Mouse (Mus musculus): ENCODE results near the gene Bcap31. TPM values are rescaled to one million over a fixed set of nuclear protein-coding genes. Genes with fewer than 3 reads are reported as not detected.

The Bcap31 gene
- total RNA-seq, 2 experiments from 2014 or later, result 157 to 292 TPM

DNA sequence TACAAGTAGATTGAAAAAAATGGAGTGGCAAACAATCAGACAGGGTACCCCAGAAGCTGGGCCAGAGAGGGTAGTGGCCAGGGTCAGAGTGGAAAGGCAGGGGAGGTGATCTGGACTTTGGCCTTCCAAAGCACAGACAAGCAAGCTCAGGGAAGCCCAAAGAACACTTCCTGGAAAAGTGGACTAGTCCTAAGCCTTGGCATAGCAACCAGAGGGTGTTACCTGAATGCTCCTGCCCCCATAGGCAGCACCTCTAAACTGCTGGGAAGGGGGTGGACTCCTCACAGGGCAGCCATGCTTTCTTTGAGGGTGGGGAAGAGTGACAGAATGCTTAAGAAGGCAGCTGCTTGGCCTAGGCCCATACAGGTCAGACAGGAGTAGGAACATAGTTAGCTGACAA lies 31.0 kb downstream of the Bcap31 start:
- ATAC-seq (replicated peaks; ENCODE audit: poor library complexity, severe bottlenecking), result no peak

DNA sequence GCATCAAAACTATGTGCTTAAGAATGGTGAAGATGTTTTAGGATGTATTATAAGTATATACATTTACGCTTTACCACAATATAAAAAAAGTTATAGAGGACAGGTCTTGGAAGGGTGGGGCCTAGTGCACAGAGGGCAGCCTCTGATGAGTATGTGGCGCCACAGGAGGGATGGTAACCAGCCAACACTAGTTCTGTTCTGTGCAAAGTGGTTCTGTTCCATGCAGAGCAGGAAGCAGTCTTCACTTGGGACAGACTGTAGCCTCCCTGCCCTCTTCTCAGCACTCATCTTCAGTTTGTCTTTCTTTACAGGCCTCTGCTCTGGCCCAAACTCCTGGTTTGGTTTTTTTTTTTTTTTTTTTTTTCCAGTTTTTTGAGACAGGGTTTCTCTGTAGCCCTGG lies 31.8 kb downstream of the Bcap31 start:
- ATAC-seq (replicated peaks; ENCODE audit: poor library complexity, severe bottlenecking), result no peak

DNA sequence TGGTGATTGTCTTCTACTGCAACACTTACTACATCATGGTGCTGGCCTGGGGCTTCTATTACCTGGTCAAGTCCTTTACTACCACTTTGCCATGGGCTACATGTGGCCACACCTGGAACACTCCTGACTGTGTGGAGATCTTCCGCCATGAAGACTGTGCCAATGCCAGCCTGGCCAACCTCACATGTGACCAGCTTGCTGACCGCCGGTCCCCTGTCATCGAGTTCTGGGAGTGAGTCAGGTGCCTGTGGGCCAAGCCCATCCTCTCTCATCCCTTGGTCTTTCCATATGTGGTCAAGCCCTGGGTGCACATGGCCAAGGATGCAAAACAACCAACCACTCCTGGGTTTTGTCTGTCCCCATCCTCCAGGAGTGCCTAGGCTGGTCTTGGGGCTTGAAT lies 39.3 kb downstream of the Bcap31 start:
- no peak for ATAC-seq (replicated peaks; ENCODE audit: poor library complexity, severe bottlenecking)

DNA sequence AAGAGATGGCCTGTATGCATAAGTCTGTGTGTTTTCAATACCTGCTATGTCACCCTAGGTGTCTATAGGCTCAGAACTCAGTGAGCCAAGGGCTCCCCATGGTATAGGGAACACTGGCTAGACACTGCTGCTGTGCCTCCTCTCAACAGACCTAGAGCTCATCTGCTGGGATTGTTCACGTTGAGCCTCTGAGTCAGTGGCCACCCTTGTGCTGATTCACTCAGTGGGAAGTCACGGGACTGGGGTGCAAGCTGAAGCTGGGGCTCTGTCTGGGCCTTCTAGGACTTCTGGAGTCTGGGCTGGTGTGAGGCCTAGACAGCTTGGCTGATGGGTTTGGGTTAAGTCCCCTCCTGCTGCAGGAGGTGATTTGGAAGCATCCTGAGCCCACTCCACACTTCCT lies 40.7 kb downstream of the Bcap31 start:
- ATAC-seq (replicated peaks; ENCODE audit: poor library complexity, severe bottlenecking), result no peak

DNA sequence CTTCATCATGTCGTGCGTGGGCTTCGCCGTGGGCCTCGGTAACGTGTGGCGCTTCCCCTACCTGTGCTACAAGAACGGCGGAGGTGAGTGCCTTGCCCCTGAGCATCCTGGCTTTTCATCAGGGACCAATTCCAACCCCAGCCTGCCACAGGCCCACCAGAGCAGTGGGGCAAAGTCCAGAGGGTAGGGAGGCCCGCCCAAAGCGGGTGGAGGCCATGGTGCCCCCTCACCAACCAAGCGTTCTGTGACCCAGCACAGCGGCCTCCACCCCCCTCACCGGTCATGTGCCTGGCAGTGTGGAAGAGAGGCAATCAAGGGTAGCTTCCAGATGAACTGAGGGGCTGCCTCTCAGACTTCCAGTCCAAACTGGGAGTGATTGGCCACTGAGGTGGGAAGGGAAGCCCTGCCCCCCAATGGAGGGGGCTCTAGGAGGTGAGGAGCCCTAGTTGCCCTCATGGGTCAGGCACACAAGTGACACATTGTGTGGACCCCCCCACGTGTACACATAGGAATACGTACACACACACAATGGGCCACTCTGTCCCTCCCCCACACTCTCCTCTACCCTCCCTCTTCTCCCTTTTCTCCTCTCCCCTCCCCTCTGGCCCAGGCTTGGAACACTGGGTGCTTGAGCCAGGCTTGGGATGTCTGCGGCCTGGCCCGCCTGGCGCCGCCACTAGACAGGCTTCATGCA lies 41.9 kb downstream of the Bcap31 start:
- ATAC-seq (replicated peaks; ENCODE audit: poor library complexity, severe bottlenecking), result no peak

DNA sequence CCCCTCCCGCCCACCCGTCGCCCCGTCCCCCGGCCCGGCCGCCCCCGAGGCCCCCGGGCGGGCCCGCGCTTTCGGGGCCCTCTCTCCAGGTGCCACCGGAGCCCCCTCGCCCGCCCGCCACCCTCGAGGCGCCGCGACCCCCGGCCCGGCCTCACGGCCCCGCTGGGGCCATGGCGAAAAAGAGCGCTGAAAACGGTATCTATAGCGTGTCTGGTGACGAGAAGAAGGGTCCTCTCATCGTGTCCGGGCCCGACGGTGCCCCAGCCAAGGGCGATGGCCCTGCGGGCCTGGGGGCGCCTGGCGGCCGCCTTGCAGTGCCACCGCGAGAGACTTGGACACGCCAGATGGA lies 42.4 kb downstream of the Bcap31 start:
- ATAC-seq (replicated peaks; ENCODE audit: poor library complexity, severe bottlenecking), result no peak

DNA sequence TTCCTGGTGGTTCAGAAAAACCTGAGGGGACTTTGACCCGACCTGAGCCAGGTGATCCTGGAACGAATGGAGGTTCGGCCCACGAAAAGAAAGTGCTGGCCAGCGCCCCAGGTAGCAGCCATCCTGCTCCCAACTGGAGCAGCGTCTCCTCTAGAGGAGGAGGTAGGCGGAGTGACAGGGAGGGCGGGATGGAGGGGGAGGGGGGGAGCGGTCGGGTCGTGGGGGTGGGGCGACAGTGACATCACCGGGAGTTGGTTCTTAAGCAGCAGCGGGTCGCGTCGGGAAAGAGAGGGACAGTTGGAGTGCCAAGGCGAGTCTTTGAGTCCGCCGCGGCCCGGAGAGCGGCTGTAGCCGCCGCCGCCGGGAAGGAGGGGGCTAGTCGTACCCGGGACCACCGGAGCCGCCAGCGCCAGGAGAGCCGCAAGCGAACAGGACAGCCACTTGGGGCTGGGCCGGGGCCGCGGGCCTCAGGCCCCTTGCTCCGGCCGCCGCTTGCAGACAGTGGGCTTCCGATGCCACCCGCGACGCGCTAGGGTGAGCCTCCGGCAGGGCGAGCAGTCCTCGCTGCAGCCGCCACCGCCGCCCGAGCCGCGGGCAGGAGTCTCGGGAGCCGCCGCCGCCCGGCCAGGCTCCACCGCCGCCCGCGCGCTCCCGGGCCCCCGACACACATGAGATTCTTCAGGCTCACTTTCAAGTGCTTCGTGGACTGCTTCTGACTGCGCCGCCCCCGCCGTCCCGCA lies 42.9 kb downstream of the Bcap31 start, which contains the start of gene Slc6a8:
Slc6a8 (plus strand) TSS at position 272 of the 740 bp plus-strand sequence.
- ATAC-seq (replicated peaks; ENCODE audit: poor library complexity, severe bottlenecking), result peak; percentile 40

DNA sequence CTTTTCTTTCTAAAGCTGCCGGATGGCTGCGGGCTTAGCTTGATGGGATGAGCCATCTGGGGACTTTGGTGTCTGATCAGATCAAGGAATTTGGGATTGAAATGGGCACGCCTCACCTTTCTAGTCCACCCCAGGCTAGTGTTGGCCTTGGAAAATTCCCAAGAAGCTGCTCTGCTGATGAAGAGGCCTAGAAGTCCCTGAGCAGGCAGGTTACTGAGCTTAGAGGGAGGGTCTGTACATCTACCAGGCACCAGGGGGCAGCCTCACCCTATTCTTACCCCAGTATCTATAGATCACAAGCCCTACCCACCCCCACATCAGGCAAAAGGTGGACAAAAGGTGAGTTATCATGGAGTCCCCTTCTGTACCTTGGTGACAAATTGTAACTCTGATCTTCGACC lies 43.9 kb downstream of the Bcap31 start:
- peak; percentile 85 for ATAC-seq (replicated peaks; ENCODE audit: poor library complexity, severe bottlenecking)

DNA sequence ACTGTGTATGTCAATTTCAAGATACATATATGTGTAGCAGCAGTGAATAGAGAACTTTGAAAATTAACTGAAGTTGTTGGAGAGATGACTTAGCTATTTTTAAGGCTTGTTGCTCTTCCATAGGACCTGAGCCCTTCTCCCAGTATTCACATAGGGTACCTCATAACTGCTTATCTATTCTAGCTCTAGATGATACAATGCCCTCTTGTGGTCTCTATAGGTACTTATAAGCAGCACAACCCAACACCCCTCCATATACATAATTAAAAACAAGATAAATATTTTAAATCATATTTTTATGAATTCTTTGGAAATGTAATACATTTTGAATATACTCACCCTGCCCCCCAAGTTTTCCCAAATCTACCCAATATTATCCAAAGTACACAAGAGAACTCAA lies 52.8 kb downstream of the Bcap31 start:
- ATAC-seq (replicated peaks; ENCODE audit: poor library complexity, severe bottlenecking), result peak; percentile 46

DNA sequence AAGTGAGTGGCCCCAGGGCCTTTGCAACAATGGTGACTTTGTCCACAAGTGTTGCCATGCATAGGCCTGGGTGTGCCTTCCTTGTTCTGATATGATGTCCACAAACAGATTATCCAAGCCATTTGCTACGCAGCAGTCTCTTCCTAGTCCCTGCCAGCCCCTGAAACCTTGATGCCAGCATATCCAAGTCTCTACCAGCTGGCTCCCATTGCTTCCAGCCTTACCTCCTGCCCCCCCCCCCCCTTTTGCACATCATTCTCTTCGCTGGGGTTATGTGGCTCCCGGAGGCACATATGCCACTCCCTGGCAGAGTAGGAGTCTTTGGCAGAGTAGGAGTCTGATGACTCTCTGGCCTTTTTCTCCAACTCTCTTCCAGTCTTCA lies 55.7 kb downstream of the Bcap31 start:
- ATAC-seq (replicated peaks; ENCODE audit: poor library complexity, severe bottlenecking), result no peak

DNA sequence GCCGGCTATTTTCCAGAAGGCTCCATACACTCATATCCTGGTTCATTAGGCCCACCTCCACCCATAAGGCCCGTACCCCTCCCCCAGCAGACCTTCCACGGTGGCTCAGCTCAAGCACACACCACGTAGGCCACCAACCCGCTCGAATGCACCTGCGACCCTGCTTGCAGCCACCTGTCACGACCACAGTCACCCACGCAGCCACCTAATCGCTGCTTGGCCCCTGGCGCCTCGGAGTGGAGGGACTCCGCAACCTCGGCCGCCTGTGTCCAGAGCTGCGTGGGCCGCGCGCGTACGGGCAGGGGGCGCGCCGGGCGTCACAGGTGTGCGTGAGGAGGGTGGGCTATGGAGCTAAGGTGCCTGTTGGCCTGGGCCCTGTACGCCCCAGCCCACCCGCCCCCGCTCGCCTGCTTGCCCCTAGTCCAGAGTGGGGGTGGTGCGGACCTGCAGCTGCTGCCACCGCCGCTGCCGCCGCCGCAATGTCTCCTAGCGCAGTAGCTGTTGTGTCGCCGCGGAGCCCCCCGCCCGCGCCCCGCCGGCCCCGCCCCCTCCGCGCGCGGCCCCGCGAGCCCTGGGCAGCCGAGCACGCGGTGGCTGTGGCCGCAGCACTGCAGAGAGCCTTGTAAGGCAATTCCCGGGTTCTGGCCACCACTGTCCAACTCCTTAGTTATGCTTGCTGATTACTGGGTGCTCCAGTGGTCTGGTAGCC lies 56.2 kb downstream of the Bcap31 start, which contains the start of gene Pnck:
Pnck (minus strand) TSS at position 543 of the 709 bp plus-strand sequence.
- no peak; the same call in 1 of the 2 replicates for ATAC-seq (replicated peaks; ENCODE audit: poor library complexity, severe bottlenecking)

DNA sequence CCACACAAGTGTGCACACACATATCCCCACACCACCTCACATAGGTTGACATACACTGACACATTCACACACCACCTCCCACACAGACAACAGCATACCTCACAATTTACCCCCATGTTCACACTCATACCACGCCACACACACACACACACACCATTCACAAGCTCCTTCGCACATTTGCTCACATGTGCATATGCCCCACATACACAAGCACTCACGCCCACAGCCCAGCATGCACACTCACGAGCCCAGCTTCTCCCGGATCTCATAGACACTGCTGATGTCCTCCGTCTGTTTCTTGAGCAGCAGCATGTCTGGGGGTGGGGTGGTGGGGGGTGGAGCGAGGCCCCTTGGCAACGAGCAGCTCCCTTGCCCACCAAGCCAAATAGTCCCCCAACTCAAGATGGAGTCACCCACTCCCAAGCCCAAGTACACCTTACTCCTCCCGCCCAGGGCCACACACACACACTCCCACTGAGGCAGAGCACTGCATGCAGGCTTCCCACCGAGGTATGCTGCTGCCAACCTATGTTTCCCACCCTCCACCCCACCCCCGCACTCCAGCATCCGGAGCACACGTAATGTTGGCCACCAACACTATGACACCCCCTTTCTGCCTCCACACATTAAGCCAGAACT lies 56.9 kb downstream of the Bcap31 start:
- ATAC-seq (replicated peaks; ENCODE audit: poor library complexity, severe bottlenecking), result no peak

DNA sequence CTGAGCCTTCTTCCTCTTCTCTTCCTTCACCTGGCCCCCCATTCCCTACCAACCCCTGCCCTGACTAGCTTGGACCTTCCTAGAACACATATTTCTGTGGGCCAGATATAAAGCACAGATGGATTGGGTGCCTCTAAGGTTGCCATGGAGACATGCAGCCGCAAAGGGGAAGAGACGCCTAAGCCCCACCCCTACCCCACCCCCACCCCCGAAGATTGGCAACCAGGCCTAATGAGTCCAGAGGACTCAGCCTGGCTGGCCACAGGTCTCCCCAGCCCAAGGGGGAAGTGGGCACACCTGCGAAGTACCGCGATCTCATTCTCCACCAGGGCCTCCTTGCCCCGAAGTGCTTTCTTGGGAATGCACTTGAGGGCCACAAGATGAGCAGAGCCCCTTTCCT lies 57.6 kb downstream of the Bcap31 start:
- peak; percentile 29 for ATAC-seq (replicated peaks; ENCODE audit: poor library complexity, severe bottlenecking)

DNA sequence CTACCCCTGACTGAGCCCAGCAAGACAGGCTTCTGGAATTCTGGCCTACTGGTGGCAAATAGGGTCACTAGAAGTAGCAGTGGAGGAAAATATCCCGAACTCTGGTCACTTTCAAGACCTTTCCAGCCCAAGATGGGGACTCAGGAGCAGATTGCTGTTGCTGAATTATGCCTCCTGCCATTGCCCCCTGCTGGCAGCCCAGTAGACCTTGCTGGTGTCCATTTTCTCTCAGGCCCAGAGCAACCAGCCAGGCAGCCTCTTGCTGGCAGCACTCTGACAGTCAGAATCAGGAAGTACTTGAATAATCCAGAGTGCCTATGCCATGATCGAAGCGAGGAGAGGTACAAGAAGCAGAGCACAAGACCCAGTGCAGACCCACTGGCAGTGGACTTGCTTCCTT lies 60.4 kb downstream of the Bcap31 start:
- ATAC-seq (replicated peaks; ENCODE audit: poor library complexity, severe bottlenecking), result peak; percentile 74

DNA sequence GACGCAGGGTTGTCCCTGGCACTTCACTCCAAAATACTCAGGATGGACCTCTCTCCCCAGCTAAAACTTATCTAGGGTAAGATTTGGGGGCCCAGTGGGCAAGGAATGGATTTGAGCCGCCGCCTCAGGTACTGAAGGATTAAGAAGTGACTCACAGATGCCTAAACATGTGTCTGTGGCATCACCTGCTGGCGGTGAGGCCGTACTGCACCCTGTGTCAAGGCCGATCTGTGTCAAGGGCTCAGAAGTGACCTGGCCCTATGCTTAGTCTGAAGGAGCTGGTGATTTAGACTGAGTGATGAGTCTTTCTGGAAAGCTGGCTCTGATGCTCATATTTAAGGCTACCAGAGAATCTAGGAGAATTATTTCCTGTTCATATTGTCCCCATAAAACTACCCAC lies 61.8 kb downstream of the Bcap31 start:
- ATAC-seq (replicated peaks; ENCODE audit: poor library complexity, severe bottlenecking), result peak; percentile 74

DNA sequence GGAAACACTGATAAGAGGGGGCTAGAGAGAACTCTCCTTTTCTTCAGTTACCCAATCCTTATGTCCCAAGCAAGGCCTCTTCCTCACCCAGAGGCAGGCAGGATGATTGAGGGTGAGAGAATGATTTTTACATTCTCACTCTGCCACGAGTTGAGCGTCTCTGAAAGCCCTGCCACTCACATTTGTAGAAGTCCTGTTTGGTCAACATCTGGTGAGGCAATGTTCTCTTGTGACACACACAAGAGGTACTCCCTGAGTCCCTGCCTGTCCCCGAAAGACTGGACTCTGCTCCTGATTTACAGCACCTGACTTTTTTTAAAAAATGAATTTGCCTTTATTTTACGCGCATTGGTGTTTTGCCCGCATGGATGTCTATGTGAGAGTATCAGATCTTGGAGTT lies 62.6 kb downstream of the Bcap31 start:
- ATAC-seq (replicated peaks; ENCODE audit: poor library complexity, severe bottlenecking), result peak; percentile 34; the same call in 1 of the 2 replicates

DNA sequence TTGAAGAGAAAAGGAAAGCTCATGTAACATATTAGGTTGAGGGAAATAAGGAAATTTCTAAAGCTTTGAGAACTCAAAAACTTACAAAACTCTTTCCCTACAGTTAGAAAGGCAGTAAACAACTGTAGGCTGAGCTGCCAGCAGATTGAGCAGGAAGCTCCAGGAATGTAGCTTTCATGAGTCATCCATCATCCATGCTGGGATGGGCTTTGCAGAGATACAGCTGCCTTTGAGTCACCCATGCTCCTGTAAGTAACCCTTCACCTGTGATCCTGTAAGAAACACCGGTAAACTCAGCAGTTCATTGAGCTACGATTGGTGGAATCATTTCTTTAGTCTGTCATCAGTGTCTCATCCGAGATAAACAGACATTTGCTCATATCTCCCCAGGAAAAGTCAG lies 65.1 kb downstream of the Bcap31 start:
- ATAC-seq (replicated peaks; ENCODE audit: poor library complexity, severe bottlenecking), result no peak

DNA sequence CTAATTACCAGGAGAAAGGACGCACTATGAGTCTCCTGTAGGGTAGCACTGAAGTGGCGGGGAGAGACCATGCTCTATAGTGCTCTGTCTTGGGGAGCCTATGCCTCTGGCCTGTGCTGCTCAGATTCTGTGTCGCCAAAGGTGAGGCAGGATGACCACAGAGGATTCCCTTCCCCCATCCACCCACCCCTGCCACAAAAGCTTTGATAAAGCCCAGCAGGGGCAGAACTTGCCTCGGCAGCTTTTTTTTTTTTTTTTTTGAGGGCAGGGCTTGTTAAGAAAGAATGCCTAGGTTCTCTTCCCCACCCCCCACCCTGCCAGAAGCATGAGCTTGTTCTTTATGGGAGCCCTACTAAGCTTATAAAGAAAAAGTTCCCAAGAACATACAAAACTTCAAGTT lies 70.9 kb downstream of the Bcap31 start:
- ATAC-seq (replicated peaks; ENCODE audit: poor library complexity, severe bottlenecking), result no peak

DNA sequence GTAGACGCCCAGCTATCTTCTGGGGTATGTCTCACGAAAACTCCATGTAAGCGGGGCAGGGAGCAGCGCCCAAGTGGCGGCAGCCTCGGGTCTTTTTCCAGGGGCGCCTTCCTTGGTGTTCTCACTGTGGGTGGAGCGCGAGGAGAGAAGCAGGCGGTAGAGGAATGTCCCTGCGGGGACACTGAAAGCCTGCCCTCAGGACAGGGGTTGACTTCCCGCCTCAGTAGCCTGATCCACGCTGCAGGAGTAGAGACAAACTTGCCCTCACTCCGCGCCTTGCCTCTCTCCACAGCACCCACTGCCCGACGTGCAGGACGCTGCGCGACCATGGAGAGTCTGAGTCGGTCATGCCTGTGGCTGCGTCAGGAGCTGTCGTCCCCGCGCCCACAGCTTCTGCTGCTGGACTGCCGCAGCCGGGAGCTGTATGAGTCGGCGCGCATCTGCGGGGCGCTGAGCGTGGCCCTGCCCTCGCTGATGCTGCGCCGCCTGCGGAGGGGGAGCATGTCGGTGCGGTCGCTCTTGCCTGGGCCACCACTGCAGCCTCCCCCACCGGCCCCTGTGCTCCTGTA lies 76.0 kb downstream of the Bcap31 start:
- ATAC-seq (replicated peaks; ENCODE audit: poor library complexity, severe bottlenecking), result peak; percentile 47

DNA sequence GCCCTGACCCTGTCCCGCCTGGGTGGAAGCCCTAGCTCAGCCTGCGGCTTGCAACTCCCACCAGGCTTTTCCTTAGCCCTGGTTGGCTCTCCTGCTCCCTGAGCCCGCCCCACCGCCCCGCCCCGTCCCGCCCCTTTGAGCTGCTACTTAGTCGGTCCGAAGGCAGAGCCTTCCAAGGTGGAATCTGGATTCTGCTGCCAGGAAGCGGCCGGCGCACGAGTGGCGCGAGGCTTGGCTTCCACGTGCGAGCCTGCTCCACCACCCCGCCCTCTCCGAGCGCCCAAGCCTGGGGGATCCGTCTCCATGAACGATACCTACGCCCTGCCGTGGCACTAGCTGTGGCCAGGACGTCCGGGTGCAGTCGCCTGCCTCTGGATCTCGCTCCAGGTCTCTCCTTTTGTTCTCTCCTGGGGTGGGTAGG lies 76.7 kb downstream of the Bcap31 start, which contains the start of gene Dusp9:
Dusp9 (plus strand) TSS at position 165 of the 421 bp plus-strand sequence.
- peak; percentile 76 for ATAC-seq (replicated peaks; ENCODE audit: poor library complexity, severe bottlenecking)

All from granulocyte monocyte progenitor cell, adult 5-6 weeks (primary cell).